Mouse (Mus musculus): ENCODE results near the gene Ssmem1.

DNA sequence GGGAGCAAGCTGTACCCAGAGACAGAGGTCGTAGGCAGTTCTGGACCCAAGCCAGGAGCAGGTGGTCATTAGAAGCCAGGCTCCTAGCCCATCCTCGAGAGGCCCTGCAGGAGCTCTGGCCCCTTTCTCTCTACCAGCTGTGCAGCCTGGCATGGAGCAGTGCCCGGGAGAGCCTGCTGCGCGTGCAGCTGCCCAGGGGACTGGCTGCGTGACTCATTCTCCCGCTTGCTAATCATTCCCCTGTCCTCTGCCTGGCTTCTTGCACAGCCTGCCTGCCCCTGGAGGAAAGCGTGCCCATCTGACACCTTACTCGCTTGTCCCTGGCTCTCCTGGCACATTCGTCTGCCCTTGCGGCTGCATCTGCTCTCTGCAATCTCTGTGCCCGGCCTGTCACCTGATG is 40.3 kb upstream of the Ssmem1 start:
- TF ChIP-seq ZC3H11A (IDR thresholded peaks at IDR 0.05; ENCODE audit: borderline replicate concordance, low read depth, low read length) (no peak), MAFK (IDR thresholded peaks at IDR 0.05; ENCODE audit: insufficient read depth, low read depth, low read length) (no peak), ZNF384 (IDR thresholded peaks at IDR 0.05; ENCODE audit: low read depth, low read length) (no peak), CHD2 (IDR thresholded peaks at IDR 0.05; ENCODE audit: low read depth, low read length) (no peak), HCFC1 (IDR thresholded peaks at IDR 0.05; ENCODE audit: borderline replicate concordance, insufficient read depth, low read length) (no peak)

Data from ES-E14 (cell line).